Mouse (Mus musculus) hindbrain, embryonic 11.5 days (tissue): ENCODE measurements around the gene Gm4881. TPM values are rescaled to one million over a fixed set of nuclear protein-coding genes. Genes with fewer than 3 reads are reported as not detected.
"Not testable (repeated sequence)": the region's sequence is repeated elsewhere in the genome, so short reads cannot be mapped to it uniquely, and the experiment has no call there.

Experiments
- ATAC-seq: fragments of 200-750 bp; cut with Nextera tagmentation; 2 replicates; pipeline ENCODE4 v1.8.0; 2017; ENCODE audit warnings: mild to moderate bottlenecking, moderate TSS enrichment, moderate library complexity; ENCODE audit not compliant: low FRiP score
- DNase-seq: peaks from one replicate; pipeline ENCODE4 v3.0.0-alpha.2; 2015; ENCODE audit warnings: low spot score
- H3K27ac ChIP-seq: fragments of 300-500 bp; sonication (generic); 2 replicates; pipeline ENCODE4 v1.5.1; 2014; ENCODE audit warnings: mild to moderate bottlenecking, low read depth, low read length
- H3K27me3 ChIP-seq: fragments of 300-500 bp; sonication (generic); 2 replicates; pipeline ENCODE4 v1.6.1; 2014; ENCODE audit warnings: mild to moderate bottlenecking, low read length, moderate library complexity, mixed read lengths; ENCODE audit not compliant: control insufficient read depth, insufficient read depth
- H3K36me3 ChIP-seq: fragments of 300-500 bp; sonication (generic); 2 replicates; pipeline ENCODE4 v1.6.1; 2014; ENCODE audit warnings: mild to moderate bottlenecking, low read length, moderate library complexity, mixed read lengths; ENCODE audit not compliant: control insufficient read depth, insufficient read depth
- H3K4me1 ChIP-seq: fragments of 300-500 bp; sonication (generic); replicated peaks from 2 replicates; pipeline ENCODE4 v1.6.1; 2014; ENCODE audit warnings: low read length, mixed read lengths; ENCODE audit not compliant: control insufficient read depth, insufficient read depth
- H3K4me2 ChIP-seq: fragments of 300-500 bp; sonication (generic); replicated peaks from 2 replicates; pipeline ENCODE4 v1.6.1; 2014; ENCODE audit warnings: mild to moderate bottlenecking, low read depth, low read length
- H3K4me3 ChIP-seq: fragments of 300-500 bp; sonication (generic); 2 replicates; pipeline ENCODE4 v1.5.1; 2014; ENCODE audit warnings: low read depth, low read length
- H3K9ac ChIP-seq: fragments of 300-500 bp; sonication (generic); 2 replicates; pipeline ENCODE4 v1.6.1; 2014; ENCODE audit warnings: low read depth, low read length
- H3K9me3 ChIP-seq: fragments of 300-500 bp; sonication (generic); 2 replicates; pipeline ENCODE4 v1.6.1; 2016; ENCODE audit warnings: low read length; ENCODE audit not compliant: control insufficient read depth
- WGBS: fragments of 180-500 bp; shearing (Covaris S2); extraction: QIAGEN DNeasy Blood & Tissue Kit; methylation state at CpG from one replicate; pipeline ENCODE4 v1.1.7; 2014; 5-methylcytosine and 5-hydroxymethylcytosine counted together
- polyA plus RNA-seq: library from polyadenylated mRNA; unstranded; fragments of >200 nt; fragmentation: Nextera tagmentation; extraction: Ambion mirVana; gene quantifications from 2 replicates; pipeline ENCODE4 v1.2.1, GENCODE M21; 2014

Gm4881 gene
- polyA plus RNA-seq, 1 experiment from 2014 or later, result 6.1 TPM

GRCm38 (mm10) chr7:24897224-24897623 lies 47.1 kb downstream of the Gm4881 start, which contains the start of gene Cd79a:
TSS of gene Cd79a (plus strand) at chr7:24897381.
- H3K4me2 ChIP-seq, result no peak within 1 kb of the TSS
- H3K4me3 ChIP-seq, result no peak within 1 kb of the TSS
- DNase-seq, result no peak
- no peak for ATAC-seq
- no peaks in the 10 kb centered on the region for H3K27me3 ChIP-seq
- no peak within 1 kb of the TSS for H3K27ac ChIP-seq
- no peak within 1 kb of the TSS for H3K9ac ChIP-seq
- H3K36me3 ChIP-seq, result no peaks in the 10 kb centered on the region
- 82% methylated on average over 12 of the region's 12 CpGs for WGBS
- no peaks in the 10 kb centered on the region for H3K9me3 ChIP-seq
- no peaks in the 10 kb centered on the region for H3K4me1 ChIP-seq

GRCm38 (mm10) chr7:24896269-24896668 lies 48.0 kb downstream of the Gm4881 start:
- H3K27me3 ChIP-seq, result no peaks in the 10 kb centered on the region
- no peak overlapping the region for H3K27ac ChIP-seq
- H3K4me3 ChIP-seq, result no peak overlapping the region
- H3K4me2 ChIP-seq, result no peak overlapping the region
- no peak for DNase-seq
- WGBS, result 65% methylated on average over 8 of the region's 8 CpGs
- no peak for ATAC-seq
- no peaks in the 10 kb centered on the region for H3K4me1 ChIP-seq
- H3K36me3 ChIP-seq, result no peaks in the 10 kb centered on the region
- no peak overlapping the region for H3K9ac ChIP-seq
- no peaks in the 10 kb centered on the region for H3K9me3 ChIP-seq

- H3K4me2 ChIP-seq, H3K4me3 ChIP-seq, DNase-seq, H3K9me3 ChIP-seq, H3K4me1 ChIP-seq, H3K27me3 ChIP-seq, H3K9ac ChIP-seq, ATAC-seq, H3K36me3 ChIP-seq, H3K27ac ChIP-seq: not testable (repeated sequence)
- WGBS, result 93% methylated on average over 2 of the region's 2 CpGs
These were observed 48.5 kb downstream of the Gm4881 start for GRCm38 (mm10) chr7:24895749-24896148.

GRCm38 (mm10) chr7:24892125-24892583 lies 52.1 kb downstream of the Gm4881 start:
- ATAC-seq (no peak), DNase-seq (no peak)
- no peak overlapping the region for H3K27ac ChIP-seq
- H3K9ac ChIP-seq, result no peak overlapping the region
- H3K27me3 ChIP-seq, result no peaks in the 10 kb centered on the region
- no peaks in the 10 kb centered on the region for H3K9me3 ChIP-seq
- WGBS, result 77% methylated on average over 2 of the region's 2 CpGs
- H3K36me3 ChIP-seq, result peaks cover 15% of the 10 kb centered on the region; the same call in 1 of the 2 replicates
- no peak overlapping the region for H3K4me3 ChIP-seq
- H3K4me1 ChIP-seq, result no peaks in the 10 kb centered on the region
- H3K4me2 ChIP-seq, result no peak overlapping the region

GRCm38 (mm10) chr7:24891241-24892124 lies 52.8 kb downstream of the Gm4881 start:
- H3K27ac ChIP-seq, result no peak overlapping the region
- H3K36me3 ChIP-seq, result peaks cover 20% of the 10 kb centered on the region; the same call in 1 of the 2 replicates
- ATAC-seq (no peak), DNase-seq (no peak)
- no peak overlapping the region for H3K4me3 ChIP-seq
- H3K9me3 ChIP-seq, result no peaks in the 10 kb centered on the region
- H3K4me1 ChIP-seq, result peaks cover 3% of the 10 kb centered on the region; the same call in 1 of the 2 replicates
- no peak overlapping the region for H3K4me2 ChIP-seq
- no peak overlapping the region for H3K9ac ChIP-seq
- 73% methylated on average over 3 of the region's 3 CpGs for WGBS
- no peaks in the 10 kb centered on the region for H3K27me3 ChIP-seq

- Histone ChIP-seq H3K27ac (0 out of 2 replicates have a peak overlapping the region, but pooled peaks have one; percentile 24), H3K9ac (no peak overlapping the region), H3K36me3 (peaks cover 20% of the 10 kb centered on the region; the same call in 1 of the 2 replicates), H3K4me2 (no peak overlapping the region), H3K27me3 (no peaks in the 10 kb centered on the region), H3K4me1 (peaks cover 10% of the 10 kb centered on the region), H3K9me3 (no peaks in the 10 kb centered on the region), H3K4me3 (no peak overlapping the region)
- ATAC-seq (peak; percentile 62), DNase-seq (peak; percentile 86)
- 33% methylated on average over 10 of the region's 10 CpGs for WGBS
These were observed 53.7 kb downstream of the Gm4881 start for GRCm38 (mm10) chr7:24890281-24891216.

GRCm38 (mm10) chr7:24889431-24890220 lies 54.7 kb downstream of the Gm4881 start:
- 79% methylated on average over 6 of the region's 6 CpGs for WGBS
- Histone ChIP-seq H3K4me3 (no peak overlapping the region), H3K36me3 (peaks cover 20% of the 10 kb centered on the region; the same call in 1 of the 2 replicates), H3K9ac (no peak overlapping the region), H3K9me3 (no peaks in the 10 kb centered on the region), H3K27ac (0 out of 2 replicates have a peak overlapping the region, but pooled peaks have one; percentile 24), H3K4me1 (peaks cover 10% of the 10 kb centered on the region), H3K27me3 (no peaks in the 10 kb centered on the region), H3K4me2 (no peak overlapping the region)
- no peak; the same call in 1 of the 2 replicates for ATAC-seq
- DNase-seq, result no peak

- whole genome bisulfite sequencing, result 76% methylated on average over 4 of the region's 4 CpGs
- Histone ChIP-seq H3K36me3 (peaks cover 20% of the 10 kb centered on the region; the same call in 1 of the 2 replicates), H3K4me3 (0 out of 2 replicates have a peak overlapping the region, but pooled peaks have one; percentile 4), H3K27ac (no peak overlapping the region), H3K9me3 (no peaks in the 10 kb centered on the region), H3K4me1 (peaks cover 10% of the 10 kb centered on the region), H3K27me3 (no peaks in the 10 kb centered on the region), H3K9ac (no peak overlapping the region), H3K4me2 (no peak overlapping the region)
- no peak for ATAC-seq
- no peak for DNase-seq
These were observed 57.2 kb downstream of the Gm4881 start for GRCm38 (mm10) chr7:24887096-24887495.
